Mouse (Mus musculus) forebrain, embryonic 15.5 days (tissue): ENCODE measurements around the gene Cadps. TPM values are rescaled to one million over a fixed set of nuclear protein-coding genes. Genes with fewer than 3 reads are reported as not detected.

Experiments
- ATAC-seq: fragments of 200-750 bp; cut with Nextera tagmentation; replicated peaks from 2 replicates; pipeline ENCODE4 v1.8.0; 2017; ENCODE audit warnings: mild to moderate bottlenecking, moderate TSS enrichment, moderate library complexity
- H3K27ac ChIP-seq: fragments of 300-500 bp; sonication (generic); replicated peaks from 2 replicates; pipeline ENCODE4 v1.5.1; 2015; ENCODE audit warnings: mild to moderate bottlenecking, inconsistent platforms
- H3K27me3 ChIP-seq: fragments of 300-500 bp; sonication (generic); 2 replicates; pipeline ENCODE4 v1.6.1; 2015; ENCODE audit warnings: inconsistent platforms
- H3K36me3 ChIP-seq: fragments of 300-500 bp; sonication (generic); 2 replicates; pipeline ENCODE4 v1.6.1; 2015; ENCODE audit warnings: mild to moderate bottlenecking, inconsistent platforms
- H3K4me1 ChIP-seq: fragments of 300-500 bp; sonication (generic); 2 replicates; pipeline ENCODE4 v1.6.1; 2015; ENCODE audit warnings: inconsistent platforms
- H3K4me2 ChIP-seq: fragments of 300-500 bp; sonication (generic); replicated peaks from 2 replicates; pipeline ENCODE4 v1.6.1; 2015; ENCODE audit warnings: mild to moderate bottlenecking, inconsistent platforms
- H3K4me3 ChIP-seq: fragments of 300-500 bp; sonication (generic); 2 replicates; pipeline ENCODE4 v1.5.1; 2015; ENCODE audit warnings: mild to moderate bottlenecking, inconsistent platforms
- H3K9ac ChIP-seq: fragments of 300-500 bp; sonication (generic); replicated peaks from 2 replicates; pipeline ENCODE4 v1.6.1; 2015; ENCODE audit warnings: mild to moderate bottlenecking, inconsistent platforms
- H3K9me3 ChIP-seq: fragments of 300-500 bp; sonication (generic); 2 replicates; pipeline ENCODE4 v1.6.1; 2016; ENCODE audit warnings: inconsistent platforms
- WGBS: fragments of 180-500 bp; shearing (Covaris S2); methylation state at CpG from one replicate; pipeline ENCODE4 v1.1.7; 2015; ENCODE audit warnings: mixed read lengths; 5-methylcytosine and 5-hydroxymethylcytosine counted together
- polyA plus RNA-seq: library from polyadenylated mRNA; unstranded; fragments of >200 nt; fragmentation: Nextera tagmentation; extraction: Ambion mirVana; gene quantifications from 2 replicates; pipeline ENCODE4 v1.2.1, GENCODE M21; 2015

Cadps gene
- polyA plus RNA-seq, 1 experiment from 2014 or later, result 27.2 TPM

DNA sequence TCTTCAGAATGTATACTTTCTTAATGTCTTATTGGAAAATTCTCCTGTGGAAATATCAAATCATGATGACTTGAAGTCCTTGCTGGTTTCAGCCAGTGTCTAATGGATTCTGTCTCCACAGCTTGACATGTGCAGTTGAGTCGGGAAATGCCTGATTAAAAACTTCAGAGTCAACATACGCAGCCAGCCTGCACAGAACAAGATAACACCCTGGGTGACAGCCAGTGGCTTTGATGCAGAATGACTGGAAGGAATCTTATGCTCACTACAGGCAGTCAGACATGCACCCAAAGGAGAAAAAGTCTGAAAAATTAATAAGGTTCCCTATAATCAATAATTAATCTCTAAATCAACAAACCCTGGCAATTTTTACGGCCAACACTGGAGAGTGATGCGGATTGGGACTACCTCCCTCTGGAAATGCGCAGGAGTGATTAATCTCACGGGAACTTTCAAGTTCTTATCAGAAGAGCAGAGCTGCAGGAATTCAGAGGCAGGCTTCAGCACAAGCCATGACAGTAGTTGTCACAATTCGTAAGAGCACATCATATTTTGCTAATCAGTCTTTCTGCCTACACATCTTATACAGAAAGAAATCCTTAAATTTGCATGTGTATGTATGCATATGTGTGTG lies 185.6 kb downstream of the Cadps start:
- no peaks in the 10 kb centered on the region for H3K27me3 ChIP-seq
- H3K4me2 ChIP-seq, result no peak overlapping the region
- H3K4me3 ChIP-seq, result no peak overlapping the region
- 0 out of 2 replicates have a peak, but pooled peaks cover under 1% of the 10 kb centered on the region for H3K4me1 ChIP-seq
- no peaks in the 10 kb centered on the region for H3K9me3 ChIP-seq
- H3K27ac ChIP-seq, result no peak overlapping the region
- no peak overlapping the region for H3K9ac ChIP-seq
- 0 out of 2 replicates have a peak, but pooled peaks have one; percentile 44 for ATAC-seq
- no peaks in the 10 kb centered on the region for H3K36me3 ChIP-seq
- 83% methylated on average over 7 of the region's 7 CpGs for WGBS

DNA sequence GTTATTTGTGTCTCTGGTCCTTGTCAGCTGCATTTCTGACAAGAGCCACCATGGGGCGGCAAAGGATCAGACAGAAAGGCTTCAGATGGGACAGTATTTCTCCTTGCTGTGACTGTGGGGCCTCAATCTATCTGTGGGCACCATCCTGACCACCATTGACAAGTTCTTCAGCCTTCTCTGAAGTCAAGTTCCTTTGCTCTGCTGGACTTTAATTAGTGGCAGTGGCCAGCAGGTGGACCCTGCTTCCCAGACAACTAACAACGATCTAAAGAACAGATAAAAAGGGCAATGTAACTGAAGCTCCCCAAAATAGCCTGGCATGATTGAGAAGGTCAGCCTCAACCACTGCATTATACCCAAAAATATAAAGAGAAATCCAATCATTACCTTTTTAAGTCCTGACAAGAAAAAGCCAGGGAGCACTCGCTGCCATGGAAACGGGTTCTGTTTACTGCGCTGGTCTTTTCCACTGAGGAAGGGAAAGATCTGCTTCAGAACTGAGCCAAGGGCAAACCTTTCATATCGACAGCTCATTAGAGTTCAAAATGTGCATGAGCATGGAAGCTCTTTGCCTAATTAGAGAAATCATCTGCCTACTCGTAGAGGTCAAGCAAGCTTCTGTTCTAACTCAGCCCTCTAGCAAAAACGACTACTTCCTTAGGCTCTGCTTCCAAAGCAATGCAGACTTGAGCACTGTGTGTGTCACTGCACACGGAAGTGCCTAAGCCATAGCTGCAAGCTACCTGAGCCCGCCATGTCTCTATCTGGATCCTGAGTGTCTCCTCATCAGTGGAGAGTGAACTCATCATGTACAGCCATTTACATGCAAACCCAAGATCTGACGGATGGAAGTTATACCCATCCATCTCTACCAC lies 198.4 kb downstream of the Cadps start:
- ATAC-seq, result peak; percentile 57
- 63% methylated on average over 11 of the region's 11 CpGs for WGBS
- H3K4me1 ChIP-seq, result peaks cover 6% of the 10 kb centered on the region; the same call in 1 of the 2 replicates
- H3K4me2 ChIP-seq, result no peak overlapping the region
- no peak overlapping the region for H3K9ac ChIP-seq
- H3K27me3 ChIP-seq, result no peaks in the 10 kb centered on the region
- no peak overlapping the region for H3K27ac ChIP-seq
- H3K4me3 ChIP-seq, result no peak overlapping the region
- H3K9me3 ChIP-seq, result no peaks in the 10 kb centered on the region
- no peaks in the 10 kb centered on the region for H3K36me3 ChIP-seq

DNA sequence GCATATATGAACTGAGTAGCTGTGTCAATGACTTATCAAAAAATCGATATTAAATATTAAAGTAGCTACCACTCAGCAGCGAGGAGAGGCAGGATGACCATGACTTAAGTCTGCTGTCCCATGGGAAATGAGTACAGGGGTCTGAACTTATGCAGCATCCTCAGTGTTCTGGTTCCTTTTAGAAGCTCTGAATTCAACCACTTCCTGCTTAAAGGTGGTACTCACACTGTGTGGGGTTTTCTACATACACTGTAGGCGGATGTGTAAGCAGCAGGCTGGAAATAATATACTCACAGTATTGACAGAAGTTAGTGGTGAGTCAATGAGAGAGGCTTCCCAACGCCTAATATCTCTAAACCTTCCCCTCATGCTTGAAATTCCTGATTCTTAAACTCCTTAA lies 215.9 kb downstream of the Cadps start:
- 0 out of 2 replicates have a peak, but pooled peaks cover 3% of the 10 kb centered on the region for H3K36me3 ChIP-seq
- ATAC-seq, result no peak
- WGBS, result 92% methylated on average over 4 of the region's 4 CpGs

DNA sequence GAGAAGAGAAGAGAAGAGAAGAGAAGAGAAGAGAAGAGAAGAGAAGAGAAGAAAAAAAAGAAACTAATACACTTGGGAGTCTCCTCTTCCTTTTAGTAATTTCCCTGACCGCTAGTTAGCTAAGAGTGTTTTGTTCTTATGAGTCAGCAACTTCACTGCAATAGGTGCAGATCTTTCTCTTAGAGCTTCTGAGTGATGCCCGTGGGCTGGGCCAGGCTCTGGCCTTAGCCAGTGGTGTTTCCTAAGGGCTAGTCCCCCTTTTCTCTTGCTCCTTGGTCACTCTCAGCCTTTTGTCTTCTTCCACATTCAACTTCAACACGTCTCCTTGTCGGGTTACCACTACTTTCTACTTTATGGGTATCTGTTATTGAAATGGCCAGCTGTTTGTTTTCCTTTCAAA lies 216.7 kb downstream of the Cadps start:
- Histone ChIP-seq H3K4me3 (no peak overlapping the region), H3K4me2 (no peak overlapping the region), H3K9ac (no peak overlapping the region), H3K36me3 (peaks cover 7% of the 10 kb centered on the region; the same call in 1 of the 2 replicates), H3K9me3 (no peaks in the 10 kb centered on the region), H3K4me1 (no peaks in the 10 kb centered on the region), H3K27me3 (no peaks in the 10 kb centered on the region), H3K27ac (no peak overlapping the region)
- no peak for ATAC-seq
- WGBS, result 82% methylated on average over 4 of the region's 4 CpGs

More for the DNA sequence above, 215.9 kb downstream of the Cadps start:
- no peak overlapping the region for H3K27ac ChIP-seq
- no peaks in the 10 kb centered on the region for H3K4me1 ChIP-seq
- H3K4me2 ChIP-seq, result no peak overlapping the region
- no peak overlapping the region for H3K4me3 ChIP-seq
- H3K27me3 ChIP-seq, result no peaks in the 10 kb centered on the region
- H3K9ac ChIP-seq, result no peak overlapping the region
- H3K9me3 ChIP-seq, result no peaks in the 10 kb centered on the region

DNA sequence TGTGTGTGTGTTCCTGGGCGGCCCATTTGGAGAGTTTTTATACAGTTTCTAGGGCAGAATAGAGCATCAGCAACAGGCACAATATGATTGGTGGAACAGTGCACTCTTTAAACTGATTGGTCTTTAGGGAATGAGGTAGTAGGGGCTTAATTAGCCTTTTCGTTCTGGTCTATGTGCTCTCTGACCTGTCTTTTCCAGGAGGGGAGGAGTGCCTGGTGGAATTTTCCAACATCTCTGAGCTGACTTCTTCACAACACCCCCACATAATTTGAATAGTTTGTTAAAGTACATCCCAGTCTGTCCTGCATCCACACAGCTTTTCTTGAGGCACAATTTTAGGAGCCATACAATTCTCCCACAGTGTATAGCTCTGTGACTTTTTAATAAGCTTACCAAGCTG lies 220.8 kb downstream of the Cadps start:
- Histone ChIP-seq H3K36me3 (peaks cover 10% of the 10 kb centered on the region; the same call in 1 of the 2 replicates), H3K4me3 (no peak overlapping the region), H3K4me1 (no peaks in the 10 kb centered on the region), H3K27ac (no peak overlapping the region), H3K4me2 (no peak overlapping the region), H3K9ac (no peak overlapping the region), H3K27me3 (no peaks in the 10 kb centered on the region), H3K9me3 (no peaks in the 10 kb centered on the region)
- 80% methylated on average over 2 of the region's 2 CpGs for WGBS
- no peak for ATAC-seq

DNA sequence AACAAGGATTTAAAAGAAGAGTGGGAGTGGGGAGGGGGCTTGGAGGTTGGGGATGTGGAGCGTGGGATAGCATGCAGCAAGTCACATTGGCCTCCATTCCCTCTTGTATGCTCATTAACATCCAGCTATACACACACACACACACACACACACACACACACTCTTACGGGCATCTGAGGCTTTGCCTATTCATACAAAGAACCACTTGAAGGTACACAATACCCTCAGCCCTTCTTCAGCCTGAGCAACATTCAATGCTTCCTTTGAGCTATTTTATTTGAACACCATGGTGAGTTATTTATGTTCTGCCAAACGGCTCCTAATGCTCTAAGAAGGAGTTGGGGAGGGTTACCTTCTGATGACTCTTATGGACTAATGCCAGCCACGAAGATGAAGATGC lies 227.6 kb downstream of the Cadps start:
- H3K9ac ChIP-seq, result no peak overlapping the region
- ATAC-seq, result no peak; the same call in 1 of the 2 replicates
- H3K36me3 ChIP-seq, result 0 out of 2 replicates have a peak, but pooled peaks cover 7% of the 10 kb centered on the region
- 9% methylated on average over 4 of the region's 4 CpGs for WGBS
- H3K4me1 ChIP-seq, result peaks cover 32% of the 10 kb centered on the region
- H3K4me3 ChIP-seq, result no peak overlapping the region
- H3K27me3 ChIP-seq, result no peaks in the 10 kb centered on the region
- 0 out of 2 replicates have a peak overlapping the region, but pooled peaks have one; percentile 19 for H3K27ac ChIP-seq
- no peaks in the 10 kb centered on the region for H3K9me3 ChIP-seq
- no peak overlapping the region for H3K4me2 ChIP-seq

DNA sequence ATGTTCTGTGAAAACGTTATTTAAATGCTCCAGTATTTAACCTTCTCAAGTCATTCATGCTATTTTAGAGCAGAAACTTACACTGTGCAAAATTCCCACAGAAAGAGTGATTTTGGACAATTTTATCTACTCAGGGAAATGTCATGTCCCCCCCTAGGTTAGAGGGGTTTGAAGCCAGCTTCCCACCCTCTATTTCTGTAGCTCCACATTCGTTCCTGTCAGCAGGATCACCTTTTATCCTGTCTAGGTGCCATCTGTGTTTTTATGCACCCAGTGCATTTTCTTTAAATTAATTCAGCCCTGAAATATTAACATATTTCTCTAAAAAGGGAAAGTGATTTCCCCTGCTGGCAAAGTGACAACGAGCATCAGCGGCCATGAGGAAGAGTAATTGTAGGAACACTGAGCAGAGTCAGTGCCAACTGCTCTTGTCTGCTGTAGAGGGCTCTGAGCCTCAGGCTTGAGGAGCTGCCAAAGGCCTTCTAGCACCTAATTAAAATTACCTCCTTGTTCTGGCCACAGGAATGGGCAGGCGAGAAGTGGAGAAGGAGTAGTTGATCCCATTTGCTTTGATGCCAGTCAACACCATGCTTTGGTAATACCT lies 230.3 kb downstream of the Cadps start:
- ATAC-seq, result peak; percentile 83
- no peaks in the 10 kb centered on the region for H3K9me3 ChIP-seq
- WGBS, result 24% methylated on average over 5 of the region's 5 CpGs
- no peak overlapping the region for H3K9ac ChIP-seq
- H3K27ac ChIP-seq, result peak overlapping the region; percentile 74
- 0 out of 2 replicates have a peak, but pooled peaks cover 7% of the 10 kb centered on the region for H3K36me3 ChIP-seq
- H3K4me1 ChIP-seq, result peaks cover 32% of the 10 kb centered on the region
- no peak overlapping the region for H3K4me3 ChIP-seq
- H3K4me2 ChIP-seq, result no peak overlapping the region
- no peaks in the 10 kb centered on the region for H3K27me3 ChIP-seq

DNA sequence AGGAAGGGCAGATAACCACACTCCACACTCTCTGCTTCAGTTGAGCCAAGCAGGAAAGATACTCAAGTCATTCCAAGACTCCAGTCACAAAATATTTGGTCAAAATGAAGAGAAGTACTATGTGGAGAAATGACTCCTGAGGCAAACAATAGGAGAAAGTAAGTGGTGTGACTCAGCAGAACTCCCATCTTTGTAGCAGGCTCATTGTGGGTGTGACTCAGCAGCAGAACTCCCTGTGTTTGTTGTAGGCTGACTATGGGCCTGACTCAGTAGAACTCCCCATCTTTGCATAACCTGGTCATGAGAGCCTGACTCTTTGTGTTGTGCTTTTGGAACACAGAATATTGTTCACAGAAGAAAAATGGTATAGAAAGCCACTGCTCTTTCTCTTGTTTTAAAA lies 231.1 kb downstream of the Cadps start:
- Histone ChIP-seq H3K27me3 (no peaks in the 10 kb centered on the region), H3K4me3 (no peak overlapping the region), H3K27ac (peak overlapping the region; percentile 74), H3K4me2 (no peak overlapping the region), H3K9me3 (no peaks in the 10 kb centered on the region), H3K4me1 (peaks cover 32% of the 10 kb centered on the region), H3K9ac (no peak overlapping the region), H3K36me3 (0 out of 2 replicates have a peak, but pooled peaks cover 2% of the 10 kb centered on the region)
- no peak for ATAC-seq

DNA sequence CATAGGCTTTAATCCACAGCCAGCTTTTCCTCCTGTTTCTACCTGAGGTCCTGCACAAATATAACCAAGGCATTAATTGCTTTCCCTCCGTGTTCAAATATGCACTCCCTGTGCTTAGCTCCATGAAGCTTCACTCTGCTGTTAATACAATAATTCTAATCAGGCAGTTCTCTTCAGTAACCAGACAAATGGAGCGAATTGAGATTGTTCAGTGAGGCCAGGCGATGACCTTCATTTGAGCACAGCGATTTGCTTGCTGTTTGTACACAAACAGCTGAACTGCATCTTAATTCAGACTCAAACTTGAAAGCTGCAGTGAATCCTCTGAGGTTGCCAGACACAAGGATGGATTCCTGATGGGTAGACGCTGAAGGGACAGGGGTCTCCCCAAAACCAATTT lies 239.3 kb downstream of the Cadps start:
- Histone ChIP-seq H3K9me3 (no peaks in the 10 kb centered on the region), H3K4me3 (no peak overlapping the region), H3K36me3 (no peaks in the 10 kb centered on the region), H3K4me2 (no peak overlapping the region), H3K27ac (no peak overlapping the region), H3K9ac (no peak overlapping the region), H3K27me3 (no peaks in the 10 kb centered on the region), H3K4me1 (0 out of 2 replicates have a peak, but pooled peaks cover 3% of the 10 kb centered on the region)
- WGBS, result 76% methylated on average over 5 of the region's 5 CpGs
- ATAC-seq, result no peak

DNA sequence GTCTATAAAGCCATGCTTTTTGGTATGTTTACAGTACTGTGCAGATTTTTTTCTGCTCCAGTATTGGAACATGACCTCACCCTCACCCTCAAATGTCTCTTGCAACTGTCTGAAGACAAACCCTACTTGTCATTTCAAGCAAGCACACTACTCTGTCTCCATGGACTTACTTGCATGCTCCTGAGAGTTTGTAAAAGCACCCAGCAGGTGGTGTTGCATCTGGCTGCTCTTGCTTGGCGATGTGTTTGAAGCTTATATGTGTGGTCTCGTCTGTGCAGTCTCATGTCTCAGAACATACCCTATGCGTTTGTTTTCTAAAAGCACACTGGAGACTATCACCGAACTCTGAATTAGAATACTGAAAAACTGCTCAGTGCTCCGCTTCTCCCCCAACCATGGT lies 241.2 kb downstream of the Cadps start:
- no peak overlapping the region for H3K4me2 ChIP-seq
- no peak overlapping the region for H3K9ac ChIP-seq
- no peaks in the 10 kb centered on the region for H3K9me3 ChIP-seq
- no peaks in the 10 kb centered on the region for H3K36me3 ChIP-seq
- ATAC-seq, result no peak
- H3K4me1 ChIP-seq, result 0 out of 2 replicates have a peak, but pooled peaks cover 3% of the 10 kb centered on the region
- WGBS, result 66% methylated on average over 5 of the region's 5 CpGs
- no peak overlapping the region for H3K4me3 ChIP-seq
- H3K27ac ChIP-seq, result no peak overlapping the region
- H3K27me3 ChIP-seq, result no peaks in the 10 kb centered on the region

DNA sequence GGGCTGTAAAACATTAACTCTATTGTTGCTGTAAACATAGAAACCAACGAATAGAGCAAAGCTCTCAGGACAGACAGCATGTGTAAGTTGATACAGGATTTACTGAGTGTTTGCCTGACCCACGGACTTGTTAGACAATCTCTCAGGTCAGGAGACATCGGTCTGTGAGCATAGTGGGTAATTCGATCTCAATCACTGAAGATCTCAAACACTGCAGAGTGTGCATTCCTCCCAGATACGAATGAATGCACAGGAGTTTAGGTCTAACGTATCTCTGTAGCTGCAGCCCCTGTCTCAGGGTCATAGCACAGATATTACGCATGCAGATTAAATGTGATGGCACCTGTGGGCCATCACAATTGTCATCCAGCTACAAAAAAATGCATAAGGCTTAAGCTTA lies 242.1 kb downstream of the Cadps start:
- WGBS, result 46% methylated on average over 7 of the region's 7 CpGs
- no peaks in the 10 kb centered on the region for H3K36me3 ChIP-seq
- no peak for ATAC-seq

DNA sequence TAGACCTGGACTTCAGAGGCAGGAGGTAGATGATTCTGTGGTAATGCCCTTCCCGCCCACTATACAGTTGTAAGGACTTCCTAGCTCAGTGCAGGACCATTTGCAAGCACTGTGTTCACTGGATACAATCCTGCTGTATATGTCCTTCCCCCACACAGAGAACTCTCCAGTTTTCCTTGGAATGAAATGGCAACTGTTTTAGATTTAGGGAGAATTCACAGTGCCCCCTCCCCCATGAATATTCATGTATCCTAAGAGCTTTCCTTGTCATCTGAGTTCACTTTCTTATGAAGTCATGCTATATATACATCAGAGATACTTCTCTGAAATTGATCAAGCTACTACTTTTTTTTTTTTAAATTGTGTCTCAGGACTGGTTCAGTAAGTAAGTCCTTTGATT lies 244.7 kb downstream of the Cadps start:
- 94% methylated on average over 1 of the region's 1 CpGs for WGBS
- H3K27ac ChIP-seq, result no peak overlapping the region
- H3K4me3 ChIP-seq, result no peak overlapping the region
- no peaks in the 10 kb centered on the region for H3K9me3 ChIP-seq
- no peak for ATAC-seq
- H3K36me3 ChIP-seq, result no peaks in the 10 kb centered on the region
- H3K4me2 ChIP-seq, result no peak overlapping the region
- H3K9ac ChIP-seq, result no peak overlapping the region
- 0 out of 2 replicates have a peak, but pooled peaks cover 3% of the 10 kb centered on the region for H3K4me1 ChIP-seq
- no peaks in the 10 kb centered on the region for H3K27me3 ChIP-seq

More for the DNA sequence above, 242.1 kb downstream of the Cadps start:
- Histone ChIP-seq H3K4me2 (no peak overlapping the region), H3K27ac (no peak overlapping the region), H3K27me3 (no peaks in the 10 kb centered on the region), H3K9me3 (no peaks in the 10 kb centered on the region), H3K4me1 (0 out of 2 replicates have a peak, but pooled peaks cover 3% of the 10 kb centered on the region), H3K4me3 (no peak overlapping the region), H3K9ac (no peak overlapping the region)
